Mouse (Mus musculus): Measurements from ENCODE around the gene Arid1b. TPM values are rescaled to one million over a fixed set of nuclear protein-coding genes. Genes with fewer than 3 reads are reported as not detected.

The Arid1b gene
- total RNA-seq, 1 experiment: 9.2 TPM

- Histone ChIP-seq H3K4me1 (ENCODE audit: control insufficient read depth in 2 of 2, insufficient read depth in 2 of 2, low read length in 2 of 2, poor library complexity in 1 of 2) (peaks cover 4 to 19% of the 10 kb centered on the region in 2 experiments; a peak in 3 of 4 replicates), H3K9me3 (ENCODE audit: control insufficient read depth, insufficient read depth, low read depth, low read length) (no peaks in the 10 kb centered on the region), H3K36me3 (ENCODE audit: control insufficient read depth, insufficient read depth, low read length, poor library complexity, severe bottlenecking) (no peaks in the 10 kb centered on the region), H3K27ac (ENCODE audit: insufficient read depth, low read depth, low read length, poor library complexity, severe bottlenecking) (no peak overlapping the region), H3K4me3 (ENCODE audit: insufficient read depth in 1 of 2, low read depth in 1 of 2, low read length in 2 of 2, poor library complexity in 1 of 2, severe bottlenecking in 1 of 2) (no peak overlapping the region), H3K9ac (ENCODE audit: insufficient read depth, low read depth, low read length, poor library complexity, severe bottlenecking) (no peak overlapping the region)
- DNase-seq (ENCODE audit: low read depth, low spot score): no peak
- no peak for TF ChIP-seq CHD2 (IDR thresholded peaks at IDR 0.05; ENCODE audit: low read depth, low read length)
- TF ChIP-seq MAFK (IDR thresholded peaks at IDR 0.05; ENCODE audit: insufficient read depth, low read depth, low read length): no peak
- TF ChIP-seq HCFC1 (IDR thresholded peaks at IDR 0.05; ENCODE audit: borderline replicate concordance, insufficient read depth, low read length): no peak
- no peak for TF ChIP-seq ZNF384 (IDR thresholded peaks at IDR 0.05; ENCODE audit: low read depth, low read length)
- no peak for TF ChIP-seq ZC3H11A (IDR thresholded peaks at IDR 0.05; ENCODE audit: borderline replicate concordance, low read depth, low read length)
- in situ Hi-C loops (cut with MboI; ENCODE audit: low sequenced_read_pairs in 2 of 2, unreplicated experiment in 2 of 2): no loop called here
Observed at GRCm38 (mm10) chr17:5050266-5050665, 56.1 kb downstream of the Arid1b start.

GRCm38 (mm10) chr17:5050970-5051530 lies 56.9 kb downstream of the Arid1b start:
- Histone ChIP-seq H3K9ac (ENCODE audit: insufficient read depth, low read depth, low read length, poor library complexity, severe bottlenecking) (no peak overlapping the region), H3K27ac (ENCODE audit: insufficient read depth, low read depth, low read length, poor library complexity, severe bottlenecking) (no peak overlapping the region), H3K9me3 (ENCODE audit: control insufficient read depth, insufficient read depth, low read depth, low read length) (no peaks in the 10 kb centered on the region), H3K36me3 (ENCODE audit: control insufficient read depth, insufficient read depth, low read length, poor library complexity, severe bottlenecking) (no peaks in the 10 kb centered on the region), H3K4me3 (ENCODE audit: insufficient read depth in 1 of 2, low read depth in 1 of 2, low read length in 2 of 2, poor library complexity in 1 of 2, severe bottlenecking in 1 of 2) (no peak overlapping the region), H3K4me1 (ENCODE audit: control insufficient read depth in 2 of 2, insufficient read depth in 2 of 2, low read length in 2 of 2, poor library complexity in 1 of 2) (peaks cover 4 to 19% of the 10 kb centered on the region in 2 experiments; a peak in 3 of 4 replicates)
- in situ Hi-C loops (cut with MboI; ENCODE audit: low sequenced_read_pairs in 2 of 2, unreplicated experiment in 2 of 2): no loop called here
- no peak for TF ChIP-seq CHD2 (IDR thresholded peaks at IDR 0.05; ENCODE audit: low read depth, low read length)
- TF ChIP-seq ZNF384 (IDR thresholded peaks at IDR 0.05; ENCODE audit: low read depth, low read length): no peak
- no peak for TF ChIP-seq MAFK (IDR thresholded peaks at IDR 0.05; ENCODE audit: insufficient read depth, low read depth, low read length)
- TF ChIP-seq HCFC1 (IDR thresholded peaks at IDR 0.05; ENCODE audit: borderline replicate concordance, insufficient read depth, low read length): no peak
- no peak for TF ChIP-seq ZC3H11A (IDR thresholded peaks at IDR 0.05; ENCODE audit: borderline replicate concordance, low read depth, low read length)
- no peak for DNase-seq (ENCODE audit: low read depth, low spot score)

GRCm38 (mm10) chr17:5052091-5052799 lies 58.1 kb downstream of the Arid1b start:
- in situ Hi-C loops (cut with MboI; ENCODE audit: low sequenced_read_pairs in 2 of 2, unreplicated experiment in 2 of 2): no loop called here
- Histone ChIP-seq H3K4me3 (ENCODE audit: insufficient read depth in 1 of 2, low read depth in 1 of 2, low read length in 2 of 2, poor library complexity in 1 of 2, severe bottlenecking in 1 of 2) (no peak overlapping the region), H3K9me3 (ENCODE audit: control insufficient read depth, insufficient read depth, low read depth, low read length) (no peaks in the 10 kb centered on the region), H3K9ac (ENCODE audit: insufficient read depth, low read depth, low read length, poor library complexity, severe bottlenecking) (no peak overlapping the region), H3K27ac (ENCODE audit: insufficient read depth, low read depth, low read length, poor library complexity, severe bottlenecking) (no peak overlapping the region), H3K4me1 (ENCODE audit: control insufficient read depth in 2 of 2, insufficient read depth in 2 of 2, low read length in 2 of 2, poor library complexity in 1 of 2) (peaks cover 4 to 19% of the 10 kb centered on the region in 2 experiments; a peak in 3 of 4 replicates), H3K36me3 (ENCODE audit: control insufficient read depth, insufficient read depth, low read length, poor library complexity, severe bottlenecking) (no peaks in the 10 kb centered on the region)
- no peak for TF ChIP-seq MAFK (IDR thresholded peaks at IDR 0.05; ENCODE audit: insufficient read depth, low read depth, low read length)
- DNase-seq (ENCODE audit: low read depth, low spot score): peak; percentile 45

GRCm38 (mm10) chr17:5052800-5053179 lies 58.7 kb downstream of the Arid1b start:
- peaks cover 4 to 19% of the 10 kb centered on the region in 2 experiments; a peak in 3 of 4 replicates for H3K4me1 ChIP-seq (ENCODE audit: control insufficient read depth in 2 of 2, insufficient read depth in 2 of 2, low read length in 2 of 2, poor library complexity in 1 of 2)
- in situ Hi-C loops (cut with MboI; ENCODE audit: low sequenced_read_pairs in 2 of 2, unreplicated experiment in 2 of 2): no loop called here
- DNase-seq (ENCODE audit: low read depth, low spot score): no peak
- H3K9ac ChIP-seq (ENCODE audit: insufficient read depth, low read depth, low read length, poor library complexity, severe bottlenecking): no peak overlapping the region
- no peaks in the 10 kb centered on the region for H3K36me3 ChIP-seq (ENCODE audit: control insufficient read depth, insufficient read depth, low read length, poor library complexity, severe bottlenecking)
- peak overlapping the region in 1 of 2 experiments; percentile 17; a peak in 1 of 4 replicates for H3K4me3 ChIP-seq (ENCODE audit: insufficient read depth in 1 of 2, low read depth in 1 of 2, low read length in 2 of 2, poor library complexity in 1 of 2, severe bottlenecking in 1 of 2)
- H3K27ac ChIP-seq (ENCODE audit: insufficient read depth, low read depth, low read length, poor library complexity, severe bottlenecking): no peak overlapping the region
- no peaks in the 10 kb centered on the region for H3K9me3 ChIP-seq (ENCODE audit: control insufficient read depth, insufficient read depth, low read depth, low read length)
- TF ChIP-seq MAFK (IDR thresholded peaks at IDR 0.05; ENCODE audit: insufficient read depth, low read depth, low read length): no peak
- no peak for TF ChIP-seq ZNF384 (IDR thresholded peaks at IDR 0.05; ENCODE audit: low read depth, low read length)
- TF ChIP-seq CHD2 (IDR thresholded peaks at IDR 0.05; ENCODE audit: low read depth, low read length): no peak
- TF ChIP-seq ZC3H11A (IDR thresholded peaks at IDR 0.05; ENCODE audit: borderline replicate concordance, low read depth, low read length): no peak
- no peak for TF ChIP-seq HCFC1 (IDR thresholded peaks at IDR 0.05; ENCODE audit: borderline replicate concordance, insufficient read depth, low read length)

Measured in ES-E14 (cell line).